Mouse (Mus musculus): ENCODE results near the gene Hbb-bh2.

GRCm38 (mm10) chr7:103860855-103861254 is 20.5 kb upstream of the Hbb-bh2 start:
- TF ChIP-seq CTCF (IDR thresholded peaks at IDR 0.05; ENCODE audit: low read depth, low read length) (no peak), POLR2A (IDR thresholded peaks at IDR 0.05; ENCODE audit: extremely low read depth, insufficient read depth, low read length) (no peak)
